Mouse (Mus musculus) stomach, embryonic 14.5 days (tissue): Measurements from ENCODE around the gene Sufu. TPM values are rescaled to one million over a fixed set of nuclear protein-coding genes. Genes with fewer than 3 reads are reported as not detected.

Experiments used
- polyA plus RNA-seq: library from polyadenylated mRNA; unstranded; fragments of >200 nt; fragmentation: Nextera tagmentation; extraction: Ambion mirVana; gene quantifications from 2 replicates; pipeline ENCODE4 v1.2.1, GENCODE M21; 2014

Sufu gene
- polyA plus RNA-seq, 1 experiment from 2014 or later, result 35.4 TPM

Other genes with a start within 250 kb of the Sufu start
- not detected in 2 replicates for gene Pitx3, start 248.6 kb upstream of the Sufu start, polyA plus RNA-seq
- 56.6 and 63.7 TPM in 2 replicates for gene Gbf1, start 244.4 kb upstream of the Sufu start, polyA plus RNA-seq
- 8.0 and 10.1 TPM in 2 replicates for gene Nfkb2, start 92.6 kb upstream of the Sufu start, polyA plus RNA-seq
- gene Psd, start 69.7 kb upstream of the Sufu start, polyA plus RNA-seq, result 41.9 and 44.3 TPM in 2 replicates
- 13.7 and 16.1 TPM in 2 replicates for gene Fbxl15, start 68.7 kb upstream of the Sufu start, polyA plus RNA-seq
- gene Cuedc2, start 58.2 kb upstream of the Sufu start, polyA plus RNA-seq, result 151 and 169 TPM in 2 replicates
- 10.8 and 11.4 TPM in 2 replicates for gene Mfsd13a, start 55.8 kb upstream of the Sufu start, polyA plus RNA-seq
- gene 2310034G01Rik, start 46.6 kb upstream of the Sufu start, polyA plus RNA-seq, result 1.6 and 2.1 TPM in 2 replicates
- 141 and 142 TPM in 2 replicates for gene Actr1a, start 1.1 kb upstream of the Sufu start, polyA plus RNA-seq
- gene Trim8, start 104.8 kb downstream of the Sufu start, polyA plus RNA-seq, result 22.3 and 23.5 TPM in 2 replicates
- gene Arl3, start 176.3 kb downstream of the Sufu start, polyA plus RNA-seq, result 89.4 and 98.7 TPM in 2 replicates
- 19.3 and 20.8 TPM in 2 replicates for gene Sfxn2, start 176.5 kb downstream of the Sufu start, polyA plus RNA-seq
- gene Wbp1l, start 202.2 kb downstream of the Sufu start, polyA plus RNA-seq, result 35.7 and 37.0 TPM in 2 replicates